8 mouse cellular contexts compared by ENCODE assay signal in the genomic region with DNA sequence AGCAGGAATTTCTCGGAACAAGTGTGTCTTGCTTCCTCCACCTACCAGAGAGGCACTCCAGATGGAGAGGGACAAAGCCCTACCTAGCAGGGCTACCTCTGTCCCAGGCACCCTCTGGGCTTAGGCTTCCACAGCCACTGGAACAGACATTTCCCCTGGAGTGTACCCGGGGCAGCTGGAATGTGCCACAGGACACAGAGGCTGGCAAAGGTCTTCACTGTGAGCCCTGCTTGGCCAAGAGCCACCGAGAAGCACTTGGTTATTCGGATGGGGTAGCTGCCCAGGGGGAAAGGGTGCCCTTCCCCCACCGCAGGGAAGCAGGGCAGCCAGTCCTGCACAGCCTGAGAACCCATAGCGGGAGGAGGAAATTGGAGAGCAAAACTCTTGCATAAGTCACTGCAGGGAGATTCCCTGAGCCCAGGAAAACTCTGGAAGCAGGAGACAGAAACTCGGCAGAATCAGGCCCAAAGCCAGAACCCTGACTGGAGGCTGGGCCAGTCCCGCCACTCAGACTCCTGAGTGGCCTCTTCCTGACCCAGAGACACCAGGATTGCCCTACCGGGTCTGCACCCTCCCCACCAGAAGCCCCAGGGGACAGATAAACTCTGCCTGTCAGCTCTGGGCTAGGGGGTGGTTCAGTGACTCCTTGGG. TPM values are rescaled to one million over a fixed set of nuclear protein-coding genes. Genes with fewer than 3 reads are reported as not detected.
DNase-seq lines count a peak whose midpoint lies in the region; ATAC-seq lines count a peak whose summit lies in the region.

No protein-coding gene starts in this region.

- no peak for ATAC-seq in forebrain, embryonic 11.5 days (replicated peaks; ENCODE audit: low FRiP score)
- no peak for ATAC-seq in forebrain, embryonic 14.5 days

- intact Hi-C loops in heart, postnatal 36 days (cut with DNase I) = no loop called here
- intact Hi-C loops in left cerebral cortex, postnatal 14 days (cut with DNase I) = no loop called here

- H3K4me2 ChIP-seq in forebrain, embryonic 11.5 days (ENCODE audit: low read depth, low read length, severe bottlenecking) = no peak overlapping the region
- H3K4me2 ChIP-seq in forebrain, embryonic 14.5 days (ENCODE audit: low read length) = no peak overlapping the region

- no peaks in the 10 kb centered on the region for H3K9me3 ChIP-seq in forebrain, embryonic 10.5 days
- H3K9me3 ChIP-seq in forebrain, embryonic 11.5 days (ENCODE audit: control insufficient read depth, low read length) = no peaks in the 10 kb centered on the region
- H3K9me3 ChIP-seq in forebrain, embryonic 14.5 days (replicated peaks; ENCODE audit: control insufficient read depth, low read length) = no peaks in the 10 kb centered on the region

- H3K36me3 ChIP-seq in forebrain, embryonic 10.5 days (replicated peaks) = no peaks in the 10 kb centered on the region
- H3K36me3 ChIP-seq in forebrain, embryonic 11.5 days (ENCODE audit: control insufficient read depth, insufficient read depth, low read length) = no peaks in the 10 kb centered on the region
- no peaks in the 10 kb centered on the region for H3K36me3 ChIP-seq in forebrain, embryonic 14.5 days (ENCODE audit: control insufficient read depth, insufficient read depth, low read length)

- H3K9ac ChIP-seq in forebrain, embryonic 11.5 days (ENCODE audit: low read length) = no peak overlapping the region
- H3K9ac ChIP-seq in forebrain, embryonic 14.5 days (ENCODE audit: low read length) = 0 out of 2 replicates have a peak overlapping the region, but pooled peaks have one; percentile 29

- 47% methylated on average over 9 of the region's 9 CpGs for WGBS in forebrain, embryonic 10.5 days
- 53% methylated on average over 9 of the region's 9 CpGs for WGBS in forebrain, embryonic 11.5 days
- WGBS in forebrain, embryonic 14.5 days = 25% methylated on average over 9 of the region's 9 CpGs

- no peaks in the 10 kb centered on the region for H3K27me3 ChIP-seq in forebrain, embryonic 10.5 days (ENCODE audit: poor library complexity, severe bottlenecking)
- H3K27me3 ChIP-seq in forebrain, embryonic 11.5 days (ENCODE audit: control insufficient read depth, insufficient read depth, low read length) = no peaks in the 10 kb centered on the region
- H3K27me3 ChIP-seq in forebrain, embryonic 14.5 days (replicated peaks; ENCODE audit: control insufficient read depth, insufficient read depth, low read length) = no peaks in the 10 kb centered on the region

- no peak for DNase-seq in forebrain, embryonic 10.5 days (ENCODE audit: extremely low spot score, low spot score)
- DNase-seq in forebrain, embryonic 11.5 days (ENCODE audit: low spot score) = no peak
- DNase-seq in adrenal gland, postnatal 10 days = peak; percentile 79
- DNase-seq in forebrain, embryonic 14.5 days (ENCODE audit: low spot score) = peak; percentile 55
- DNase-seq in heart, postnatal 36 days = peak; percentile 58 to 60
- peak; percentile 52 to 60 for DNase-seq in left cerebral cortex, postnatal 14 days (ENCODE audit: low spot score in 2 of 2)
- peak; percentile 63 for DNase-seq in right cerebral cortex, postnatal 4 days
- DNase-seq in spleen, adult 18-20 months = no peak

- H3K4me3 ChIP-seq in forebrain, embryonic 10.5 days = no peak overlapping the region
- H3K4me3 ChIP-seq in forebrain, embryonic 11.5 days (ENCODE audit: low read depth, low read length) = no peak overlapping the region
- no peak overlapping the region for H3K4me3 ChIP-seq in forebrain, embryonic 14.5 days (ENCODE audit: low read depth, low read length)

- H3K27ac ChIP-seq in forebrain, embryonic 10.5 days = peak overlapping the region; percentile 26
- no peak overlapping the region for H3K27ac ChIP-seq in forebrain, embryonic 11.5 days (ENCODE audit: low read depth, low read length)
- H3K27ac ChIP-seq in forebrain, embryonic 14.5 days (ENCODE audit: low read depth, low read length) = no peak overlapping the region

- H3K4me1 ChIP-seq in forebrain, embryonic 10.5 days = peaks cover 27% of the 10 kb centered on the region
- no peaks in the 10 kb centered on the region for H3K4me1 ChIP-seq in forebrain, embryonic 11.5 days (replicated peaks; ENCODE audit: control insufficient read depth, insufficient read depth, low read length)
- H3K4me1 ChIP-seq in forebrain, embryonic 14.5 days (ENCODE audit: control insufficient read depth, insufficient read depth, low read length) = peaks cover 10% of the 10 kb centered on the region; the same call in 1 of the 2 replicates

RNA-seq across cellular contexts. Expression of a gene that starts 12.5 kb away (rescaled TPM):
- polyA plus RNA-seq in forebrain, embryonic 10.5 days (2016; fragmentation: Nextera tagmentation; extraction: Ambion mirVana) = 20.3 and 20.7 TPM in 2 replicates
- polyA plus RNA-seq in forebrain, embryonic 11.5 days (2014; fragmentation: Nextera tagmentation; extraction: Ambion mirVana) = 16.1 and 18.1 TPM in 2 replicates
- 10 to 100 TPM; 11.5 to 19.7 TPM for total RNA-seq in adrenal gland, postnatal 10 days (2021)
- polyA plus RNA-seq in forebrain, embryonic 14.5 days (2014; fragmentation: Nextera tagmentation; extraction: Ambion mirVana) = 7.4 and 7.7 TPM in 2 replicates
- total RNA-seq in heart, postnatal 36 days (2021) = 10 to 100 TPM; 29.5 to 45.6 TPM
- total RNA-seq in left cerebral cortex, postnatal 14 days (2021) = 1 to 10 TPM; 8.0 to 8.8 TPM

Comparison
In these comparisons a context has a peak if more than half of its experiments do, and no peak if none do; other contexts are left out.
1. DNase-seq: peak in adrenal gland, postnatal 10 days (single experiment), forebrain, embryonic 14.5 days (single experiment), heart, postnatal 36 days (2 of 2), left cerebral cortex, postnatal 14 days (2 of 2) and right cerebral cortex, postnatal 4 days (single experiment); none in forebrain, embryonic 10.5 days (single experiment), forebrain, embryonic 11.5 days (single experiment) and spleen, adult 18-20 months (0 of 2).